Mouse (Mus musculus) liver, adult 2 months (tissue): ENCODE measurements around the gene Fah. TPM values are rescaled to one million over a fixed set of nuclear protein-coding genes. Genes with fewer than 3 reads are reported as not detected.

Source experiments
- DNase-seq: peaks from one replicate; pipeline ENCODE4 v3.0.0-alpha.2; 2011; ENCODE audit warnings: low read depth, low spot score; ENCODE audit errors: extremely low read depth
- H3K27ac ChIP-seq: fragments of 200-500 bp; replicated peaks from 2 replicates; pipeline ENCODE4 v1.5.1; 2012; ENCODE audit warnings: low read depth, mild to moderate bottlenecking, control low read depth, inconsistent platforms, low read length; ENCODE audit not compliant: insufficient read depth
- H3K27me3 ChIP-seq: fragments of 200-500 bp; 2 replicates; pipeline ENCODE4 v1.6.1; 2012; ENCODE audit warnings: mild to moderate bottlenecking, moderate library complexity, low read length, inconsistent platforms; ENCODE audit not compliant: control insufficient read depth, insufficient read depth
- H3K36me3 ChIP-seq: fragments of 200-500 bp; 2 replicates; pipeline ENCODE4 v1.6.1; 2012; ENCODE audit warnings: low read length, inconsistent platforms; ENCODE audit not compliant: control insufficient read depth, insufficient read depth
- H3K4me1 ChIP-seq: fragments of 200-500 bp; 2 replicates; pipeline ENCODE4 v1.6.1; 2011; ENCODE audit warnings: low read length; ENCODE audit not compliant: control insufficient read depth, insufficient read depth
- H3K4me3 ChIP-seq: fragments of 200-500 bp; 2 replicates; pipeline ENCODE4 v1.5.1; 2011; ENCODE audit warnings: low read depth, mild to moderate bottlenecking, control low read depth, low read length, moderate library complexity; ENCODE audit not compliant: insufficient read depth
- H3K79me2 ChIP-seq: fragments of 200-500 bp; 2 replicates; pipeline ENCODE4 v1.6.1; 2012; ENCODE audit warnings: inconsistent platforms, mild to moderate bottlenecking, low read length, moderate library complexity; ENCODE audit not compliant: control insufficient read depth, insufficient read depth
- H3K9ac ChIP-seq: fragments of 200-500 bp; 2 replicates; pipeline ENCODE4 v1.6.1; 2012; ENCODE audit warnings: low read depth, mild to moderate bottlenecking, control low read depth, inconsistent platforms, low read length
- CTCF ChIP-seq: fragments of 200-500 bp; IDR thresholded peaks from 2 replicates; pipeline ENCODE4 v1.5.1; 2011; ENCODE audit warnings: low read depth, low read length, control low read depth
- POLR2A ChIP-seq: fragments of 200-500 bp; IDR thresholded peaks from 2 replicates; pipeline ENCODE4 v1.6.1; 2011; ENCODE audit warnings: low read length, control low read depth; ENCODE audit not compliant: insufficient read depth; ENCODE audit errors: extremely low read depth
- WGBS: fragments of 180-500 bp; shearing (Covaris S2); methylation state at CpG from one replicate; pipeline ENCODE4 v1.1.7; 2018; 5-methylcytosine and 5-hydroxymethylcytosine counted together
- polyA plus RNA-seq: library from polyadenylated mRNA; depleted of rRNA; stranded (reverse); fragments of >200 nt; gene quantifications from 2 replicates; pipeline ENCODE4 v1.2.3, GENCODE M21; 2012
- total RNA-seq: library from RNA; depleted of rRNA; stranded (reverse); fragments of >200 nt; gene quantifications from 2 replicates; pipeline ENCODE4 v1.2.3, GENCODE M21; 2014

Fah gene
- total and polyA plus RNA-seq, 2 experiments = 476 to 711 TPM

GRCm38 (mm10) chr7:84578841-84579240, 27.7 kb downstream of the Fah start:
- no peak for DNase-seq
- Histone ChIP-seq H3K4me1 (no peaks in the 10 kb centered on the region), H3K79me2 (no peaks in the 10 kb centered on the region), H3K4me3 (no peak overlapping the region), H3K27me3 (no peaks in the 10 kb centered on the region), H3K36me3 (peaks cover 6% of the 10 kb centered on the region), H3K27ac (no peak overlapping the region), H3K9ac (no peak overlapping the region)
- WGBS = 80% methylated on average over 1 of the region's 1 CpGs
- TF ChIP-seq CTCF (no peak), POLR2A (no peak)

GRCm38 (mm10) chr7:84577034-84577433, 29.5 kb downstream of the Fah start:
- Histone ChIP-seq H3K79me2 (no peaks in the 10 kb centered on the region), H3K36me3 (no peaks in the 10 kb centered on the region), H3K4me3 (no peak overlapping the region), H3K4me1 (no peaks in the 10 kb centered on the region), H3K9ac (no peak overlapping the region), H3K27me3 (no peaks in the 10 kb centered on the region), H3K27ac (no peak overlapping the region)
- TF ChIP-seq CTCF (no peak), POLR2A (no peak)
- DNase-seq = no peak
- 83% methylated on average over 2 of the region's 2 CpGs for WGBS

GRCm38 (mm10) chr7:84566200-84566599, 40.3 kb downstream of the Fah start:
- TF ChIP-seq POLR2A = no peak
- TF ChIP-seq CTCF = no peak

GRCm38 (mm10) chr7:84564236-84564635, 42.3 kb downstream of the Fah start:
- H3K27ac ChIP-seq = no peak overlapping the region
- H3K36me3 ChIP-seq = no peaks in the 10 kb centered on the region
- H3K4me1 ChIP-seq = no peaks in the 10 kb centered on the region
- H3K4me3 ChIP-seq = no peak overlapping the region
- no peaks in the 10 kb centered on the region for H3K79me2 ChIP-seq
- DNase-seq = no peak
- H3K27me3 ChIP-seq = no peaks in the 10 kb centered on the region
- H3K9ac ChIP-seq = no peak overlapping the region
- no peak for TF ChIP-seq CTCF
- no peak for TF ChIP-seq POLR2A
- 71% methylated on average over 3 of the region's 3 CpGs for WGBS

More at GRCm38 (mm10) chr7:84566200-84566599, 40.3 kb downstream of the Fah start:
- no peaks in the 10 kb centered on the region for H3K36me3 ChIP-seq
- no peak overlapping the region for H3K9ac ChIP-seq
- WGBS = 81% methylated on average over 6 of the region's 6 CpGs
- no peaks in the 10 kb centered on the region for H3K27me3 ChIP-seq
- DNase-seq = no peak
- H3K27ac ChIP-seq = no peak overlapping the region
- H3K4me1 ChIP-seq = no peaks in the 10 kb centered on the region
- no peak overlapping the region for H3K4me3 ChIP-seq
- no peaks in the 10 kb centered on the region for H3K79me2 ChIP-seq

- TF ChIP-seq CTCF = no peak
- no peak for TF ChIP-seq POLR2A
- 93% methylated on average over 1 of the region's 1 CpGs for WGBS
- no peak overlapping the region for H3K27ac ChIP-seq
These were observed 46.0 kb downstream of the Fah start for GRCm38 (mm10) chr7:84560500-84560899.

GRCm38 (mm10) chr7:84557332-84557731, 49.2 kb downstream of the Fah start:
- Histone ChIP-seq H3K36me3 (no peaks in the 10 kb centered on the region), H3K4me1 (no peaks in the 10 kb centered on the region), H3K27ac (no peak overlapping the region), H3K27me3 (no peaks in the 10 kb centered on the region), H3K79me2 (no peaks in the 10 kb centered on the region), H3K9ac (no peak overlapping the region), H3K4me3 (no peak overlapping the region)
- TF ChIP-seq POLR2A (no peak), CTCF (no peak)
- WGBS = 84% methylated on average over 3 of the region's 3 CpGs
- no peak for DNase-seq

More at GRCm38 (mm10) chr7:84560500-84560899, 46.0 kb downstream of the Fah start:
- Histone ChIP-seq H3K79me2 (no peaks in the 10 kb centered on the region), H3K4me1 (no peaks in the 10 kb centered on the region), H3K36me3 (no peaks in the 10 kb centered on the region), H3K27me3 (no peaks in the 10 kb centered on the region), H3K9ac (no peak overlapping the region), H3K4me3 (no peak overlapping the region)
- DNase-seq = no peak
